Mouse (Mus musculus): ENCODE data around the gene Atraid. TPM values are rescaled to one million over a fixed set of nuclear protein-coding genes. Genes with fewer than 3 reads are reported as not detected.

The Atraid gene
- polyA plus RNA-seq, 1 experiment from 2014 or later: 107 TPM

GRCm38 (mm10) chr5:31054261-31055215 lies 6.4 kb downstream of the Atraid start, which contains the start of gene Cad:
Gene Cad (plus strand): TSS chr5:31054780.
- Histone ChIP-seq H3K9me3 (no peaks in the 10 kb centered on the region), H3K27me3 (no peaks in the 10 kb centered on the region), H3K4me2 (peak within 1 kb of the TSS; percentile 85), H3K27ac (peak within 1 kb of the TSS; percentile 80), H3K4me1 (replicated peaks) (peaks cover 15% of the 10 kb centered on the region), H3K4me3 (replicated peaks) (peak within 1 kb of the TSS; percentile 68), H3K9ac (replicated peaks) (peak within 1 kb of the TSS; percentile 80), H3K36me3 (peaks cover 37% of the 10 kb centered on the region)
- under 1% methylated on average over 64 of the region's 64 CpGs for WGBS
- ATAC-seq (ENCODE audit: insufficient number of reproducible peaks, insufficient read depth, low FRiP score, low TSS enrichment, low read depth): peak; percentile 97

- Histone ChIP-seq H3K9me3 (no peaks in the 10 kb centered on the region), H3K4me2 (peak overlapping the region; percentile 85), H3K4me1 (replicated peaks) (peaks cover 15% of the 10 kb centered on the region), H3K4me3 (replicated peaks) (peak overlapping the region; percentile 68), H3K27ac (peak overlapping the region; percentile 80), H3K9ac (replicated peaks) (peak overlapping the region; percentile 80), H3K36me3 (peaks cover 47% of the 10 kb centered on the region), H3K27me3 (no peaks in the 10 kb centered on the region)
- WGBS: 14% methylated on average over 19 of the region's 19 CpGs
- no peak; the same call in 1 of the 2 replicates for ATAC-seq (ENCODE audit: insufficient number of reproducible peaks, insufficient read depth, low FRiP score, low TSS enrichment, low read depth)
These were observed 7.4 kb downstream of the Atraid start for GRCm38 (mm10) chr5:31055216-31056140.

DNA sequence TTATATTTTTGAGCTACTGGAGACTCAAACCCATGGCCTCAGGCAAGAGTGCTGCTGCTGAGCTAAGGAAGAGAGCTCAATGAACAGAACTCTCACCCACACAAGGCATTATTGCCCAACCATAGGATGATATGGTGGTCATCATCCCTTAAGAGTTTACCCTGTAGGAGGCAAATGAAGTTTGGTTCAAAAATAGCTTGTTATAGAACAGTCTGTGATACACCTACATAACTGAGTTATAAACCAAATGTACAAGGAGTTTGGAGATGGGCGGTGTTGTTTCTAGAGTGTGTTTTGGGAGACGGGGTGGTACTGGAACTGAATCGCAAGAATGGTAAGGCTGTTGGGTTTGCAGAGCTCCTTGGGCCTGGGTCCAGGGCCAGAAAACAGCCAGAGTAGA lies 21.7 kb downstream of the Atraid start:
- 91% methylated on average over 3 of the region's 3 CpGs for WGBS
- H3K9ac ChIP-seq (replicated peaks): no peak overlapping the region
- no peaks in the 10 kb centered on the region for H3K9me3 ChIP-seq
- H3K27ac ChIP-seq: no peak overlapping the region
- H3K36me3 ChIP-seq: peaks cover 96% of the 10 kb centered on the region
- no peak overlapping the region for H3K4me3 ChIP-seq (replicated peaks)
- no peak overlapping the region for H3K4me2 ChIP-seq
- H3K4me1 ChIP-seq (replicated peaks): no peaks in the 10 kb centered on the region
- H3K27me3 ChIP-seq: no peaks in the 10 kb centered on the region
- no peak for ATAC-seq (ENCODE audit: insufficient number of reproducible peaks, insufficient read depth, low FRiP score, low TSS enrichment, low read depth)

DNA sequence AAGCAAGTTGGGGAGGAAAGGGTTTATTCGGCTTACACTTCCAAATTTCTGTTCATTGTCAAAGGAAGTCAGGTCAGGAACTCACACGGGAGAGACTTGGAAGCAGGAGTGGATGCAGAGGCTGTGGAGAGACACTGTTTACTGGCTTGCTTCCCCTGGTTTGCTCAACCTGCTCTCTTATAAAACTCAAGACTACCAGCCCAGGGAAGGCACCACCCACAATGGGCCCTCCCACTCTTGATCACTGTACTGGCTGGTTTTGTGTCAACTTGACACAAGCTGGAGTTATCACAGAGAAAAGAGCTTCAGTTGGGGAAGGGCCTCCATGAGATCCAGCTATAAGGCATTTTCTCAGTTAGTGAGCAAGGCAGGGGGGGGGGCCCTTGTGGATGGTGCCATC lies 22.9 kb downstream of the Atraid start:
- no peak overlapping the region for H3K4me2 ChIP-seq
- 85% methylated on average over 2 of the region's 2 CpGs for WGBS
- no peak overlapping the region for H3K4me3 ChIP-seq (replicated peaks)
- no peaks in the 10 kb centered on the region for H3K9me3 ChIP-seq
- H3K4me1 ChIP-seq (replicated peaks): no peaks in the 10 kb centered on the region
- H3K36me3 ChIP-seq: peaks cover 100% of the 10 kb centered on the region
- no peaks in the 10 kb centered on the region for H3K27me3 ChIP-seq
- no peak overlapping the region for H3K27ac ChIP-seq
- no peak for ATAC-seq (ENCODE audit: insufficient number of reproducible peaks, insufficient read depth, low FRiP score, low TSS enrichment, low read depth)
- no peak overlapping the region for H3K9ac ChIP-seq (replicated peaks)

DNA sequence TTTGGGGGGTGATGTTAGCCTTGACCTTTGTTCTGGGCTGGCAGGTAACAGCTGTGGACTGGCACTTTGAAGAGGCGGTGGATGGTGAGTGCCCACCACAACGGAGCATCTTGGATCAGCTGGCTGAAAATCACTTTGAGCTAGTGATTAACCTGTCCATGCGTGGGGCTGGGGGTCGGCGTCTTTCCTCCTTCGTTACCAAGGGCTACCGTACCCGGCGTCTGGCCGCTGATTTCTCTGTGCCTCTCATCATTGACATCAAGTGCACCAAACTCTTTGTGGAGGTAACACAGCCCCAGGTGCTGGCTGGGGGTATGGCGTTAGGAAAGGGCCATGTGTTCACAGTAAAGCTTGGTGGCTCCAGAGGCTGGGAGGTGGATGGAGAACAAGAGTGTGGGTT lies 23.7 kb downstream of the Atraid start:
- no peak overlapping the region for H3K4me2 ChIP-seq
- no peak overlapping the region for H3K27ac ChIP-seq
- no peak for ATAC-seq (ENCODE audit: insufficient number of reproducible peaks, insufficient read depth, low FRiP score, low TSS enrichment, low read depth)
- H3K27me3 ChIP-seq: no peaks in the 10 kb centered on the region
- H3K36me3 ChIP-seq: peaks cover 100% of the 10 kb centered on the region
- 90% methylated on average over 11 of the region's 11 CpGs for WGBS
- no peak overlapping the region for H3K4me3 ChIP-seq (replicated peaks)
- H3K4me1 ChIP-seq (replicated peaks): no peaks in the 10 kb centered on the region
- no peak overlapping the region for H3K9ac ChIP-seq (replicated peaks)
- H3K9me3 ChIP-seq: no peaks in the 10 kb centered on the region

GRCm38 (mm10) chr5:31073176-31073575 lies 25.1 kb downstream of the Atraid start:
- no peaks in the 10 kb centered on the region for H3K9me3 ChIP-seq
- ATAC-seq (ENCODE audit: insufficient number of reproducible peaks, insufficient read depth, low FRiP score, low TSS enrichment, low read depth): no peak
- no peaks in the 10 kb centered on the region for H3K4me1 ChIP-seq (replicated peaks)
- 91% methylated on average over 12 of the region's 12 CpGs for WGBS
- H3K4me3 ChIP-seq (replicated peaks): no peak overlapping the region
- H3K27me3 ChIP-seq: no peaks in the 10 kb centered on the region
- no peak overlapping the region for H3K4me2 ChIP-seq
- no peak overlapping the region for H3K9ac ChIP-seq (replicated peaks)
- H3K36me3 ChIP-seq: peaks cover 100% of the 10 kb centered on the region
- no peak overlapping the region for H3K27ac ChIP-seq

DNA sequence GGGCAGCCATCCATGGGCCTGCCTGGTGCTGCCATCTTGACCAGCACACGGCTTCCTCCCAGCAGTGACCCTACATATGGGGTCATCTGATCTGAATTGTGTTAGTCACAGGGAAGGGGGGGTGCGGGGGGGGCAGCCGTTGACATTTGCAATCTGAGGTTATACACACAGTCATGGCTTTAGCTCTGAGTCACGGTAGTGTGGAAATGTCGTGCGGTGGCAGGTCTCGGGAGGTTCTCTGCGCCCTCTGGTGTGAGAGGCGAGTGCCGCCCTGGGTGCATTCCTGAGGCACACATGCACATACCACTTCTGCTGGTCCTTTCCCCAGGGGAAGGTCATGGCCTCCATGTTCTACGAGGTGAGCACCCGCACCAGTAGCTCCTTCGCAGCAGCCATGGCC lies 28.2 kb downstream of the Atraid start:
- 90% methylated on average over 13 of the region's 13 CpGs for WGBS
- Histone ChIP-seq H3K9ac (replicated peaks) (no peak overlapping the region), H3K4me1 (replicated peaks) (no peaks in the 10 kb centered on the region), H3K27me3 (no peaks in the 10 kb centered on the region), H3K9me3 (no peaks in the 10 kb centered on the region), H3K36me3 (peaks cover 79% of the 10 kb centered on the region), H3K27ac (no peak overlapping the region), H3K4me2 (no peak overlapping the region), H3K4me3 (replicated peaks) (no peak overlapping the region)
- no peak for ATAC-seq (ENCODE audit: insufficient number of reproducible peaks, insufficient read depth, low FRiP score, low TSS enrichment, low read depth)

GRCm38 (mm10) chr5:31080059-31080794 lies 32.1 kb downstream of the Atraid start:
- Histone ChIP-seq H3K4me2 (no peak overlapping the region), H3K27me3 (peaks cover 17% of the 10 kb centered on the region), H3K9me3 (no peaks in the 10 kb centered on the region), H3K4me3 (replicated peaks) (no peak overlapping the region), H3K9ac (replicated peaks) (no peak overlapping the region; the same call in 1 of the 2 replicates), H3K36me3 (peaks cover 40% of the 10 kb centered on the region), H3K27ac (no peak overlapping the region), H3K4me1 (replicated peaks) (0 out of 2 replicates have a peak, but pooled peaks cover 10% of the 10 kb centered on the region)
- ATAC-seq (ENCODE audit: insufficient number of reproducible peaks, insufficient read depth, low FRiP score, low TSS enrichment, low read depth): no peak
- 83% methylated on average over 13 of the region's 13 CpGs for WGBS

- H3K4me2 ChIP-seq: no peak overlapping the region
- ATAC-seq (ENCODE audit: insufficient number of reproducible peaks, insufficient read depth, low FRiP score, low TSS enrichment, low read depth): no peak
- WGBS: 61% methylated on average over 3 of the region's 3 CpGs
- H3K27me3 ChIP-seq: peaks cover 19% of the 10 kb centered on the region
- no peaks in the 10 kb centered on the region for H3K9me3 ChIP-seq
- H3K36me3 ChIP-seq: peaks cover 35% of the 10 kb centered on the region
- H3K9ac ChIP-seq (replicated peaks): no peak overlapping the region
- H3K4me1 ChIP-seq (replicated peaks): 0 out of 2 replicates have a peak, but pooled peaks cover 10% of the 10 kb centered on the region
- no peak overlapping the region for H3K4me3 ChIP-seq (replicated peaks)
- no peak overlapping the region for H3K27ac ChIP-seq
These were observed 32.7 kb downstream of the Atraid start for GRCm38 (mm10) chr5:31080795-31081164.

- Histone ChIP-seq H3K4me3 (replicated peaks) (no peak overlapping the region), H3K27ac (no peak overlapping the region), H3K36me3 (peaks cover 29% of the 10 kb centered on the region), H3K27me3 (peaks cover 25% of the 10 kb centered on the region), H3K9ac (replicated peaks) (no peak overlapping the region), H3K9me3 (no peaks in the 10 kb centered on the region), H3K4me2 (no peak overlapping the region), H3K4me1 (replicated peaks) (0 out of 2 replicates have a peak, but pooled peaks cover 10% of the 10 kb centered on the region)
- ATAC-seq (ENCODE audit: insufficient number of reproducible peaks, insufficient read depth, low FRiP score, low TSS enrichment, low read depth): no peak
- WGBS: 73% methylated on average over 3 of the region's 3 CpGs
These were observed 33.3 kb downstream of the Atraid start for GRCm38 (mm10) chr5:31081386-31081785.

Data from limb, embryonic 12.5 days (tissue).